Mouse (Mus musculus) gastrocnemius, postnatal 14 days (tissue): ENCODE results near the gene Stx4a. TPM values are rescaled to one million over a fixed set of nuclear protein-coding genes. Genes with fewer than 3 reads are reported as not detected.

Source experiments
- DNase-seq: peaks from one replicate; pipeline ENCODE4 v3.0.0; 2021; ENCODE audit warnings: mixed read lengths
- intact Hi-C: fragments of 180-260 bp; cut with DNase I; formaldehyde crosslinking; loops from one replicate; pipeline ENCODE4 v1.15.1; 2025; ENCODE audit warnings: low total_unique reads
- total RNA-seq, 2 experiments: library from RNA; stranded (reverse); gene quantifications; 2 replicates each; pipeline ENCODE4 v1.2.3; 2021

Gene Stx4a
- total RNA-seq, 2 experiments from 2014 or later, result 46.9 to 49.9 TPM

DNA sequence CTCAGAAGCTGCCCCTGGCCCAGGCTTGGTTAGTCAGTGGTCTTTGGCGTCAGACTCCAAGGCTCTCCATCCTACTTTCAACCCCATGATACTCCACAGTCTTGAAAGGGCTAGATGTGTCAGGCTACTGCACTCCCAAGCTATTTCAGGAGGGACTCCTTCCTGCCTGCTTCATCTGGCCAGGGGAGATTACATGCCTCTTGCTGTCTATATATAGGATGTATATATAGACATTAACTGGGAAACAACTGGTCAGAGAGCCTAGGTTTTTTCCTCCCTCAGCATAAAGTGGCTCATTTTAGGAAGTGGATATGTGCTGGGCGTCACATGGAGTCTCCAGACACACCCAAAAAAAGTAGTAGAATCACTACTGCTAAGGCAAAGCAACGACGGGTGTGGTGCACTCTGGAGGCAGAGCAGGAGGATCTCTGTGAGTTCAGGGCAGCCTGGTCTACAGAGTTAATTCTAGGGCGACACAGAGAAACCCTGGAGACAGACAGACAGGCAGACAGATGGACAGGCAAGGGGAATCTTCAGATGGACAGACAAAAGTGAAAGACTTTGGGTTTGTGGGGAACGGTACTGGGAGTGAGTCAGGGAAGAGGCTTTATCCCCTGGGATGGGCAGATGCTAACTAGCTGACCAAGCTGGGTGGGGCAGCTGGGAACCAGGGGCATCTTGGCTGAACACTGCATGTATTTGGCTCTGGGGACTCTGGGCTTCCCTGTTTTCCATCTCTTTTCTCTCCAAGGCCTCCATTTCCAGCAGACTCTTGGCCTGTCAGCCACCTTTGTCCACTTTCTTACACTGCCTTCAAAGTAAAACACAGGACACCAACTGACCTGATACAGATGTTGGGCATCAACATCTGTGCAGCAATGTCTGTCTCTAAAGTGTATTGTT lies 26.1 kb downstream of the Stx4a start:
- intact Hi-C loops, result no loop called here

DNA sequence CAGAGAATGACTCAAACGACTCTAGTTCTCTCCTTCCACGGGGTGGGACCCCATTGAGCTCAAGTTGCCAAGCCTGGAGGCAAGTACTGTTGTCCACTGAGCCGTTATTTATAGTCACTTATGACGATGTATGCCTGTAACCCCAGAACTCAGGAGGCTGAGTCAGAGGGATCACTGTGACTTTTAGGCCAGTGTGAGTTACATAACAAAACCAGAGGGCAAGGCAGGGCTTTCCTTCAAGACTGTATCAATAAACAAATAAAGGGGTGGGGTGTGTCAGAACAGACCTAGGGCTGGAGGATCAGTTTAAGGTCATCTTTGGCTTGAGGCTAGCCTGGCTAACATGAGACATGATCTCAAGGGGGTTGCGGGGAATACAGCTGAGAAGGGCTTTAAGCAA lies 26.8 kb downstream of the Stx4a start:
- intact Hi-C loops, result no loop called here
- DNase-seq, result no peak

More for the DNA sequence above, 26.1 kb downstream of the Stx4a start:
- DNase-seq, result no peak

DNA sequence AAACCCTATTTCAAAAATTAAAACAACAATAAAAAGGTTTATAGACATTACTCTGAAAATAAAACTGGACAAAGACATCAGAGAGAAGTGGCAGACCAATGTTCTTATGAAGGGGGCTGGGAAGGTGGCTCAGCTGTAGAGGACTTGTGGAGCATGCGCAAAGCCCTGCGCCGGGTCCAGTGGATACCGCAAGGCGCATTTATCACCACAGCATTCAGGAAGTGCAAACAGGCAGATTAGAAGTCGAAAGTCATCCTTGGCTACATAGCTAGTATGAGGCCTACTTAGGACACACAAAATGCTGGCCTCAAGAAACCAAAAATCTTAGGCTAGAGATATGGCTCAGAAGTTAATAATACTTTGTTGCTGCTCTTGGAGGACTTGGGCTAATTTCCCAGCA lies 34.2 kb downstream of the Stx4a start:
- intact Hi-C loops, result no loop called here

DNA sequence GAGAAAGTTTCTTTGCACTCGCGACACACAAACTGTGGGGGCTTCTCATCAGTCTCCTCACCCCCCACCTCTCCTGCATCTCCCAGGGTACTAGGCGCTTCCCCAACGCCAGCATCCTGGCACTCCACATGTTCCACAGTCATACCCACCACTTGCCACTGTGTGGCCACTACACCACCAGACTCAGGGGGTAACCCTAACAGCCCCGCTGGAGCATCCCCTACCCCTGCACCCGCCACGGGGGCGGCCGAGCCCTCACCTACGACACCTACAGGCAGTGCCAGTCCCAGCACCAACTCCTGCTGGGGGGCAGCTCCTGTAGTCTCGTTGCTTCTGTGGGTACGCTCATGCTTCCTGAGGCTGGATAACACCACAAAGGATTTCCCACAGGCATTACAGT lies 42.3 kb downstream of the Stx4a start:
- DNase-seq, result no peak
- intact Hi-C loops, result loop anchor here (5.0 kb wide), 1 partner anchor 79 kb away; the partner anchor contains the start of gene Gm49388

More for the DNA sequence above, 34.2 kb downstream of the Stx4a start:
- DNase-seq, result no peak

DNA sequence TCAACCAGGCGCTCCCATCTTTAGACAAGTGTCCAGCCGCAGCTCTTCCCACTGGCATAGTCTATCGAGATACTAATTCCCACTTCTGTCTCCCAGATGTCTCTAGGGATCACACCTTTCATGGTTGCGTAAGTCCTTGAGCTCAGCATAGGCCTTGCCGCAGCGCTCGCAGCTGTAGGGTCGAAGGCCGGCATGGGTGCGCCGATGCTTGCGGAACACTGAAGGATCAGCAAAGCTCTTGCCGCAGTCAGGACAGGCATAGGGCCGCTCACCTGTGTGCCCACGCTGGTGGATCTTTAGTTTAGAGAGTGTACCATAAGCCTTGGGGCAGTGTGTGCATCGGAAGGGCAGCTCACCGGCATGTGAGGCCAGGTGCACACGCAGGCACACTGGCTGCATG lies 43.5 kb downstream of the Stx4a start:
- intact Hi-C loops, result loop anchor here (5.0 kb wide), 1 partner anchor 80 kb away; the partner anchor contains the start of gene Gm49388
- no peak for DNase-seq

DNA sequence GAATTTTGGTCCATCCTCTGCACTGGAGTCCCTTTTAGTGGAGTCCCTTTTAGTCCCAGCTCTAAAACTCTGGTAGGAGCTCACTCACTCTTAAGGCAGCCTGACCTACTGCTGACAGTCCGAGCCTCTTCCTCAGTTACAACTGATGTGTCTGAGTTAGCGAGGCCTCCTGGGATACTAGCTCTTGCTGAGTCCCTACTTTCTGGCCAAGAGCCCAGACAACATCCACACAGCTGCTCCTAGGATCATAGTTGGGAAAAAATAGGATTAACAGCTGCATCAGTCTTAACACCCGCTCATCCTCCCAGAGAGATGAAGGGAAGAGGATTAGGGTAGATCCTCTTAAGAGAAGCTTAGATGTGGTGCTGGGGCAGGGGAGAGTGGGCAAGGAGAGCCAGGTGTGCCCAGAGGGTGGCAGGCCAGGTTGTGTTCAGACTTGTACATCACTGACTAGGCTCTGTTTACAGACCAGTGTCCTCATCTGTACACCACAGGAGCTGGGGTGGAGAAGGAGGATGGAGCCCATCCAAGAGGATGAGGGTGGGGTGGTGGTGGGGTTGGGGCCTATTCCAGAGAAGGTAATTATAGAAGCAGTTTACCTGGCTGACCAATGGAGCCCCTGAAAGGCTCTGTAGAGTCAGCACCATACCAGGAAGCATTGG lies 45.2 kb downstream of the Stx4a start:
- DNase-seq, result peak; percentile 62
- intact Hi-C loops, result loop anchor here (5.0 kb wide), 1 partner anchor 82 kb away; the partner anchor contains the start of gene Gm49388

DNA sequence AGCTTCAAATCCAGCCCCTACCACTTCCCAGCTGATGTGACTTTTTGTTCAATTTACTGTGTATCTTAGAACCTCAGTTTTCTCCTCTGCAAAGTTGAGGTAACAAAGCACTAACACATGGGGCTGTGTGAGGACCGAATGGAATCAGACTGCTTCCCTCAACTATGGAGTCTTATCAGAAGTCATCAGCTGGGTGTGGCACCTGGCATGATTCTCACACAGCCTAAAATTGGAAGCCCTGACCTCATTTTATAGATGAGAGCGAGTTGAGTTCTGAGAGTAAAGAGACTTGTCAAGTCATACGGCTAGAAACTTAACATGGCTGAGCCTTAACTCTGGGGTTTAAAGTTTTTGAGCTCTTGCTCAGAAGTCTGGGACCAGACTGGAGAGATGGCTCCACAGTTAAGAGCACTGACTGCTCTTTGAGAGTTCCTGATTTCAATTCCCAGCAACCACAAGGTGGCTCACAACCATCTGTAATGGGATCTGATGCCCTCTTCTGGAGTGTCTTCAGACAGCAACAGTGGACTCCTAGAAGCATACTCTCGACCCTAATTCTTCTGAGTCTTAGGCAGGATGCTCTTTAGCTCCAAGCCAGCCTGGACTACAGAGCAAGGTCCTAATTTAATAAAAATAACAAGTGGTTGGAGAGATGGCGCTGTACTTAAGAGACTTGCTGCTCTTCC lies 46.2 kb downstream of the Stx4a start:
- DNase-seq, result no peak
- intact Hi-C loops, result no loop called here

DNA sequence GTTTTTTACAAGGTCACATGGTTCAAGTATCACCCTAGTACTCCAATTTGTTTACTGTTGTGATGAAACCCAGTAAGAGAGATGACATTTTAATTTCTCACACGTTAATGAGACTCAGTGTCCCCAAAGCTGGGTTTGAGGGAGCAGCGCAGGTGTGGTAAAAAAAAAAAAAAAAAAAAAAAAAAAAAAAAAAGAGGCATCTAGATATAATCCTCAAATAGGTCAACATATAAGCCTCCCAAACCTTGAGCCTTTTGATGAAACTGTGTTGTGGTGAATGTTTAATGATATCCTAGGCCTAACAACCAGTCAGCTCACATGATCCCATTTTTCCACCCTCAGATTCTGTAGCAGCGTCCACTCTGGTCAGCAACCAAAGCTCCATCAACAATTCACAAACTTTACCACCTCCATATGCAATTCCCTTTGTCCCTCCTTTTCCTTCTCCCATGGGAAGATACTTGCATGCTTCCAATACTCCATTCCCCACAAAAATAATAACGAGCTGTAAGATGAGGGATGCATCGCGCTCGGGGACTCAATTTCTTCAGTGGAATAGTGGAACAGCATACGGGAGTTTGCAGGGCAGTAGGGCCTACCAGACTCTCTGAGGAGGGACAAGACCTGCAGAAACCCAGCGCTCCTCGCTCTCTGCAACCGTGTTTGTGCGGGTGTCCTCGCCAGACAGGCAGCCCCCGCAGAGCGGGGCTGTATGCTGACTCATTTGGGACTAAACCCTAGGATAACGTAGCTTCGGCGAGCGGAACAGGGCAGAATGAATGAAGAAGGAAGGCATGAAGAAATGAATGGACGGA lies 50.9 kb downstream of the Stx4a start:
- no peak for DNase-seq
- intact Hi-C loops, result no loop called here

DNA sequence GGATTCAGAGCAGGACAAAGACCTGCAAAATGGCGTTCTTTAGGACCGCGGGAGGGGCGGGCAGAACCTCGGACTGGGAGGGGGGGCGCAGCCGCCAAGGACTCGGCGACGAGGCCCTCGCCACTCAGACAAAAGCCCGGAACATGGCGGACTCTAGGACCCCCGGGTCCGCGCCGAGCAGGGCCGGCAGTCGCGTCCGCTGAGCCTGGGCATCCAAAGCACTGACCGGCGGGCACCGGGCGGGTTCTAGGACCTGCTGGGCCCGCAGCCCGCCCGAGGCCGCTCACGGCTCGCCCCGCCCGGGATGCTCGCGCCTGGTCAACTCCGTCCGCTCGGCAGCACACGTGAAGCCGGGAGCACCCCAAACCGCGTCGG lies 51.5 kb downstream of the Stx4a start:
- intact Hi-C loops, result no loop called here
- DNase-seq, result peak; percentile 95

DNA sequence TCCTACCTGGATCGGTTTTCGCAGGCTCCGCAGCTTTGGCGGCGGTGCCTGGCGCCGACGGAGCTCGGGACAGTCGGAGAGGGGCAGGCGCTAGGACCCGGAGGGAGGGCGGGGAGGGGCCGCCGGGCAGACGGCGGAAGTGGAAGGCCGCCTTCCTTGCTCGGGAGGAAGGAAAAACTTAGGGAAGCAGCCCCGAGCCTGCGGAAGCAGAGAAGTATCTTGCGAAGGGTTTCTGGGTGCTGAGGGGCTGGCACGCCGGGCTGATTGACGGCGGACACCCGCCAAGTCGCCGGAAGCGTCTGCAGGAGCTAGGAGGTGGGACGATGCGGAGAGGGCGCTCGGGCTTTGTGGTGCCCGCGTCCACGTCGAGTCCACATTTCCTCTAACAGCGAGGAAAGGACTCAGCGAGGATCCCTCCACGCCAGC lies 52.0 kb downstream of the Stx4a start, which contains the start of gene Zfp646:
TSS of gene Zfp646 (plus strand) at position 181 of the 426 bp plus-strand sequence.
- intact Hi-C loops, result no loop called here
- DNase-seq, result peak; percentile 77

DNA sequence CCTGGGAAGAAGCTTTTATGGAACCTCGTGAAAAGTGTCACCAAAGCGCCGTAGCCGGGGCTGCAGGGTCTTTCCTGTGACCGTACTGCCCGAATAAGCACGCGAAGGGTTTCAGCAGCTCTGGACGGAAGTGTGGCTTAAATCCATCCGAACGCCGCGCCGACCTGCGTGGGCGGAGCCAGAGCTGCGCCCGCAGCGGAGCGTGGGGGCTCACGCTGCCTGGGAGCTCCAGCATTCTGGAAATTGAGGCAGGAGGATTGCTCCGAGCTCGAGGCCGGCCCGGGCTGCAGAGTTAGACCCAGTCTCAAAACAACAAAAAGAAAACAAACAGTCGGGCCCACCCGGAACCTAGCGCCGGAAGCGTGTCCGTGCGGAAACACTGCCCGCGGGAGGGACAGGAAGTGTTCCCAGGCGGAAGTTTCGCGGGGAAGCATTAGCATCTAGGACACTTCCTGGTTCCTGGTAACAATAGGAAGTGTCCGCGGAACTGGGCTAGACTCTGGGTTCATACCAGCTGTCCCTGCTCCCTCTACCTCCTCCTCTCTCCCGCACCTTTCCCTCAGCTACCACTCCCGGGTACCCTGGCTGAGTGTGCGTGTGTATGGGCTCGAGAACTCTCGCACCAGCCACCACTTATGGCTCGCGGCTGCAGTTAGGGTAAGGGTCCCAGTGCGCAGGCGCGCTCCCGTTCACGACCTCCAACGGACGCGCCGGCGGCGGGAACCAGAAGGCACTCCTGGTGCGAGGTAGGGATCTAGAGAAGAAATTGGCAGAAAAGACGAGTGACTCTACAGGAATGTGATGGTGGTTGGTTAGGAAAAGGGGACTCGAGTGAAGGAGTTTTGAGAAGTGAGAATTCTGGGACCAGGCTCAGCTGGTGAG lies 52.6 kb downstream of the Stx4a start, which contains the start of gene Zfp668:
TSS of gene Zfp668 (minus strand) at position 362 of the 882 bp plus-strand sequence.
- intact Hi-C loops, result no loop called here
- DNase-seq, result peak; percentile 91

DNA sequence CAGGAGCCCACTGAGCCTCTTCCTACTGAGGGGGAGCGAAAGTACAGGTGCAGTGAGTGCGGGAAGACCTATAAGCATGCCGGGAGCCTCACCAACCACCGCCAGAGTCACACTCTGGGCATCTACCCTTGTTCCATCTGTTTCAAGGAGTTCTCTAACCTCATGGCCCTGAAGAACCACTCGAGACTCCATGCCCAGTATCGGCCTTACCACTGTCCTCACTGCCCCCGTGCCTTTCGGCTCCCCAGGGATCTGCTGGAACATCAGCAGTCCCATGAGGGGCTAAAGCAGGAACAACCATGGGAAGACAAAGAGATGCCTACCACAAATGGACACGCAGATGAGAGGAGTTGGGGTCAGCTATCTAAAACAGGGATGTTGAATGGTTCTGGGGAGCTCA lies 55.2 kb downstream of the Stx4a start:
- DNase-seq, result no peak
- intact Hi-C loops, result no loop called here

DNA sequence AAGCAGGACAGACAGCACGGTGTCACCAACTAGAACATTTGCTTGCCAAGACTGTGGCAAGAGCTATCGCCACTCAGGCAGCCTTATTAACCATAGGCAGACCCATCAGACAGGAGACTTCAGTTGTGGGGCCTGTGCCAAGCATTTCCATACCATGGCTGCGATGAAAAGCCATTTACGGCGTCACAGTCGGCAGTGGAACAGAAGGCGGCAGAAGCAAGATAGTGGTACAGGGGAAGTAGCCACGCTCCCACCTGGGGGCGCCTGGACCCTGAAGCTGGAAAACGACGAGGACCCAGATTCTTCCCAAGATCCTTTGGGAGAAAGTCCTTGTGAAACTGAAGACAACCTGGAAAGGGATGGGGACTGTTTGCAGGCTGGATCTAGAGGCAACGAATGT lies 56.3 kb downstream of the Stx4a start:
- intact Hi-C loops, result no loop called here
- DNase-seq, result no peak

DNA sequence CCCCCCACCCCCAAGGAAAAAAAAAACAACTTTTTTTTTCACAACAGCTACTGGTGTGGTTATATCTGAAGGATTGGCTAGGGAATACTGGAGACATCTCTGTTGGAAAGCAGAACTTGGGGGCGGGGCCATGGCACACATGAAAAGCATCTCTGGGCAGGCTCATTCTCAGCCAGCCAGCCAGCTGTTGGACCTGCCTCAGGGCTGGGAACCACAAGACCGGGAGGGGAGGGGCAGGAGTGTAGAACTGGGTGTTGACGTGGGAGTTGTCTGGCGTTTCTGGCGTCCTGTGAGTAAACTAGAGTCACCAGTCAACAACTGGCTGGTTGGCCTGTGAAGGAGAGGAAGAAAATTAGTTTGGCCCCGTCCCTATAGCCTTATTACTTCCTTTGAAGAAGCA lies 61.9 kb downstream of the Stx4a start:
- peak; percentile 85 for DNase-seq
- intact Hi-C loops, result no loop called here

DNA sequence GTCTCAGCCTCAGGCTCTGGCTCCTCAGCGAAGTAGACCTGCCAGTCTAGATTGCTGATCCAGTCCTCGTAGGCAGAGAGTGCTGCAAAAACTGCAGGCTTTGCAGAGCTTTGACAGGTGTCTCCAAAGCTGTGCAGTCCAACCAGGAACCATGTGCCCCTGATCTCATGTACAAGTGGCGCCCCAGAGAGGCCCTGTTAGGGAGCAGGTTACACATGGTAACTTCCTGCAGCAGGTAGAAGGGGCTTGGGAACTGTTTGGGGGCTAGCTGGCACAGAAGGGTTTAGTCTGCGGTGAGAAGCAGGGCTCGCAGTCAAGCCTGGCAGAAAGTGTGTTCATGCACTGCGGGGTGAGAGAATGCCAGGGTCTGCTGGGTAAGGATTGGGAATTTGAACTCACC lies 62.5 kb downstream of the Stx4a start:
- no peak for DNase-seq
- intact Hi-C loops, result no loop called here

DNA sequence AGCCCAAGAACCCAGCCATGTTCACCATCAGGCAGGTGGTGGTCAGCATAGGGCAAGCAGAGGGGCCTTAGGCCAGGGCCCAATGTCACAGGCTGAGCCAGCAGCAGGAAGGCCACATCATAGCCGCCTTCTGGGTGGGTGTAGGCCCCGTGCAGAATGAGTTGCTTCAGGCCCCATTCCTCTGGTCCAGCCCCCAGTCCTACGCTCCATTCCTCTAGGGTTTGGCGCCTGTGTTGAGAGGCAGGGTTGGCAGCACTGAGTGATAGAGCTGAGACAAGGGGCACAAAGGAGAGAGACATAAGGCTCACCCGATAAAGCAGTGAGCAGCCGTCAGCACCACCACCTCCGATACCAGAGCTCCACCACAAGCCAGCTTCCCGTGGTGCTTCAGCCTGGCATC lies 63.1 kb downstream of the Stx4a start:
- no peak for DNase-seq
- intact Hi-C loops, result no loop called here

DNA sequence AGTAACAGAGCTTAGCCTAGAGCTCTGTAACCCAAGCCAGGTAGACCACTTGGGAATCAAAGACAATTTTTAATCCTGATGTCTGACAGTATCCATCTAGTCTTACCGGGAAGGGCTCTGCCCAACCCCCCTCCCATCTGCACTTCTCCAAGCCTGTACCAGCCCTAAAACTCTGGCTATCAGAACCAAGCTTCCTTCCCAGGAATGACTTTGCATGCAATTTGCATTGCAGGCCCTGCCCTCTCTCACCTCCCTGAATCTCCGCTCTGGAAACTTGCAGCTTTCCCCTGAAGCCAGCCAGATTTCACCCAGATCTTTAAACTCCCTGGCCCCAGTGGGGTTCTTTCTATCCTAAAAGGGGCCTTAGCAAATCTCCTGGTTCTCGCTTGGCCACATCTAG lies 63.7 kb downstream of the Stx4a start:
- no peak for DNase-seq
- intact Hi-C loops, result no loop called here

DNA sequence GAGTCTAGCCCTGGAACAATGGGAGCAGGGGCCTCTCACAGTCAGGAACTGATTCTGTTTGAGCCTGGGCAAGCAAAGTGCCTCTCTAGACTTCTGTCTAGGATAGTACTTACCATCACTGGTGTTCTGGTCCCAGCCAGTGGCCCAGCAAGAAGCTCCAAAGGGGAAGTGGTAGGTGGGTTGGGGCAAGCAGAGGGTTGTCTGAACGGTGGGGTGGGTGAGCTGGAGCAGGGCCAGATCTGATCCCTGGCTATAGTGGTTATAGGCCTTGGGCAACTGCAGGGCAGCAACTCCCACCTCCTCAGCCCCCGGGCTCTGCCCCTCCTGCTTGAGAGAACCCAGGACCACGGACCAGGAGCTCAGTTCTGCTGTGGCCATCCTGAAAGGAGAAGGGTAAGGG lies 64.7 kb downstream of the Stx4a start:
- DNase-seq, result no peak
- intact Hi-C loops, result no loop called here
